In genomic region chr9:13231545-13232216, GRCm38 (mm10) we compare ENCODE assay signal across 10 mouse cellular contexts. TPM values are rescaled to one million over a fixed set of nuclear protein-coding genes. Genes with fewer than 3 reads are reported as not detected.
DNase-seq lines count a peak whose midpoint lies in the region; ATAC-seq lines count a peak whose summit lies in the region.
"Had no signal": no experiment of that assay in that cellular context is flagged by ENCODE, and none has a peak within 500 bp of the region (broad histone marks: within the 10 kb centered on the region; RNA-seq: fewer than 3 reads in every experiment).

No protein-coding gene starts in this region.

- H3K27ac ChIP-seq in hindbrain, embryonic 11.5 days (ENCODE audit: low read depth, low read length): no peak overlapping the region
- H3K27ac ChIP-seq in hindbrain, embryonic 12.5 days: no peak overlapping the region
- no peak overlapping the region for H3K27ac ChIP-seq in forebrain, embryonic 13.5 days
- H3K27ac ChIP-seq: embryonic facial prominence, embryonic 13.5 days; macrophage had no signal

- peak; percentile 71 for DNase-seq in hindbrain, embryonic 11.5 days (ENCODE audit: low spot score)
- DNase-seq in A20 (ENCODE audit: low read depth, low spot score): peak; percentile 60
- DNase-seq in MN1 (ENCODE audit: low spot score): peak; percentile 56
- DNase-seq in lung, postnatal 36 days: peak; percentile 38
- no peak for DNase-seq in urinary bladder, postnatal 10 days (ENCODE audit: low spot score)
- no peak for DNase-seq in ovary, postnatal 10 days (ENCODE audit: low spot score)

- 20% methylated on average over 5 of the region's 5 CpGs for WGBS in hindbrain, embryonic 11.5 days
- WGBS in hindbrain, embryonic 12.5 days: 22% methylated on average over 5 of the region's 5 CpGs
- WGBS in forebrain, embryonic 13.5 days: 15% methylated on average over 5 of the region's 5 CpGs

- no peak overlapping the region for H3K4me2 ChIP-seq in hindbrain, embryonic 11.5 days (replicated peaks; ENCODE audit: low read depth, low read length)
- H3K4me2 ChIP-seq in hindbrain, embryonic 12.5 days (replicated peaks): no peak overlapping the region
- H3K4me2 ChIP-seq in forebrain, embryonic 13.5 days: no peak overlapping the region
- H3K4me2 ChIP-seq: embryonic facial prominence, embryonic 13.5 days had no signal

- H3K27me3 ChIP-seq in hindbrain, embryonic 11.5 days (ENCODE audit: control insufficient read depth, insufficient read depth, low read length): no peaks in the 10 kb centered on the region
- H3K27me3 ChIP-seq in hindbrain, embryonic 12.5 days: no peaks in the 10 kb centered on the region
- no peaks in the 10 kb centered on the region for H3K27me3 ChIP-seq in forebrain, embryonic 13.5 days
- H3K27me3 ChIP-seq: embryonic facial prominence, embryonic 13.5 days had no signal

- no peak overlapping the region for H3K9ac ChIP-seq in hindbrain, embryonic 11.5 days (ENCODE audit: low read depth, low read length)
- no peak overlapping the region for H3K9ac ChIP-seq in hindbrain, embryonic 12.5 days
- no peak overlapping the region for H3K9ac ChIP-seq in forebrain, embryonic 13.5 days
- H3K9ac ChIP-seq: embryonic facial prominence, embryonic 13.5 days had no signal

- H3K9me3 ChIP-seq in hindbrain, embryonic 11.5 days (ENCODE audit: control insufficient read depth, low read length): no peaks in the 10 kb centered on the region
- no peaks in the 10 kb centered on the region for H3K9me3 ChIP-seq in hindbrain, embryonic 12.5 days (replicated peaks)
- H3K9me3 ChIP-seq in forebrain, embryonic 13.5 days (replicated peaks): no peaks in the 10 kb centered on the region

- no peaks in the 10 kb centered on the region for H3K4me1 ChIP-seq in hindbrain, embryonic 11.5 days (replicated peaks; ENCODE audit: control insufficient read depth, insufficient read depth, low read length)
- peaks cover 2% of the 10 kb centered on the region; the same call in 1 of the 2 replicates for H3K4me1 ChIP-seq in hindbrain, embryonic 12.5 days
- H3K4me1 ChIP-seq in forebrain, embryonic 13.5 days: no peaks in the 10 kb centered on the region

- peak; percentile 57; the same call in 1 of the 2 replicates for ATAC-seq in hindbrain, embryonic 11.5 days (ENCODE audit: low FRiP score)
- no peak for ATAC-seq in hindbrain, embryonic 12.5 days (ENCODE audit: low FRiP score)
- ATAC-seq in forebrain, embryonic 13.5 days: peak; percentile 79

- H3K4me3 ChIP-seq in hindbrain, embryonic 11.5 days (ENCODE audit: low read depth, low read length): no peak overlapping the region
- H3K4me3 ChIP-seq in hindbrain, embryonic 12.5 days: no peak overlapping the region
- no peak overlapping the region for H3K4me3 ChIP-seq in forebrain, embryonic 13.5 days
- H3K4me3 ChIP-seq: embryonic facial prominence, embryonic 13.5 days had no signal

- H3K36me3 ChIP-seq in hindbrain, embryonic 11.5 days (ENCODE audit: control insufficient read depth, insufficient read depth, low read length): no peaks in the 10 kb centered on the region
- H3K36me3 ChIP-seq in hindbrain, embryonic 12.5 days: no peaks in the 10 kb centered on the region
- H3K36me3 ChIP-seq in forebrain, embryonic 13.5 days (ENCODE audit: poor library complexity, severe bottlenecking): no peaks in the 10 kb centered on the region
- H3K36me3 ChIP-seq: embryonic facial prominence, embryonic 13.5 days had no signal

RNA-seq across cellular contexts. Expression of gene Jrkl, which starts 13.9 kb away (rescaled TPM):
- 10.2 and 11.5 TPM in 2 replicates for polyA plus RNA-seq in hindbrain, embryonic 11.5 days (2014; fragmentation: Nextera tagmentation; extraction: Ambion mirVana)
- polyA plus RNA-seq in hindbrain, embryonic 12.5 days (2016; fragmentation: Nextera tagmentation; extraction: Ambion mirVana): 13.9 and 15.5 TPM in 2 replicates
- polyA plus RNA-seq in forebrain, embryonic 13.5 days (2015; fragmentation: Nextera tagmentation; extraction: Ambion mirVana): 11.7 and 11.8 TPM in 2 replicates

RNA-seq across cellular contexts. Expression of gene Ccdc82, which starts 15.1 kb away (rescaled TPM):
- 12.1 and 17.9 TPM in 2 replicates for polyA plus RNA-seq in hindbrain, embryonic 11.5 days (2014; fragmentation: Nextera tagmentation; extraction: Ambion mirVana)
- 13.6 and 14.9 TPM in 2 replicates for polyA plus RNA-seq in hindbrain, embryonic 12.5 days (2016; fragmentation: Nextera tagmentation; extraction: Ambion mirVana)
- 10.6 and 12.1 TPM in 2 replicates for polyA plus RNA-seq in forebrain, embryonic 13.5 days (2015; fragmentation: Nextera tagmentation; extraction: Ambion mirVana)

Comparison
In these comparisons a context has a peak if more than half of its experiments do, and no peak if none do; other contexts are left out.
1. DNase-seq: peak in hindbrain, embryonic 11.5 days (single experiment), A20 (single experiment), MN1 (single experiment) and lung, postnatal 36 days (single experiment); none in urinary bladder, postnatal 10 days (single experiment) and ovary, postnatal 10 days (single experiment).